Mouse (Mus musculus) monocyte, adult 5-6 weeks (primary cell): ENCODE measurements around the gene Pik3cb. TPM values are rescaled to one million over a fixed set of nuclear protein-coding genes. Genes with fewer than 3 reads are reported as not detected.

ENCODE experiments used
- ATAC-seq: fragments of 153-309, 156-312 bp; replicated peaks from 2 replicates; pipeline ENCODE4 v1.8.0; 2017; ENCODE audit warnings: mild to moderate bottlenecking; ENCODE audit not compliant: low TSS enrichment, insufficient number of reproducible peaks, severe bottlenecking, poor library complexity, low FRiP score
- total RNA-seq: library from RNA; stranded (forward); fragments of 200-1000, 200-491, 200-594 nt; gene quantifications from 3 replicates; pipeline ENCODE4 v1.2.3, GENCODE M21; 2017

Gene Pik3cb
- 6.0 to 12.7 TPM (median 6.8 TPM) in 3 replicates for total RNA-seq

- peak; percentile 94 for ATAC-seq
These were observed at the start of gene Pik3cb for GRCm38 (mm10) chr9:99140063-99140882. TSS of gene Pik3cb (minus strand) at chr9:99140621.

- ATAC-seq, result peak; percentile 82
These were observed 42.7 kb upstream of the Pik3cb start for GRCm38 (mm10) chr9:99183043-99183670.

GRCm38 (mm10) chr9:99182121-99182520 lies 41.7 kb upstream of the Pik3cb start:
- peak; percentile 57 for ATAC-seq

GRCm38 (mm10) chr9:99180272-99180671 lies 39.9 kb upstream of the Pik3cb start:
- ATAC-seq, result no peak

GRCm38 (mm10) chr9:99178736-99179135 lies 38.3 kb upstream of the Pik3cb start:
- no peak for ATAC-seq

GRCm38 (mm10) chr9:99175774-99176173 lies 35.4 kb upstream of the Pik3cb start:
- ATAC-seq, result no peak

GRCm38 (mm10) chr9:99172811-99173210 lies 32.4 kb upstream of the Pik3cb start:
- no peak for ATAC-seq

GRCm38 (mm10) chr9:99171186-99171585 lies 30.8 kb upstream of the Pik3cb start:
- no peak for ATAC-seq

- no peak for ATAC-seq
These were observed 28.6 kb upstream of the Pik3cb start for GRCm38 (mm10) chr9:99169029-99169428.

GRCm38 (mm10) chr9:99166946-99167345 lies 26.5 kb upstream of the Pik3cb start:
- no peak for ATAC-seq

- ATAC-seq, result no peak
These were observed 25.5 kb upstream of the Pik3cb start for GRCm38 (mm10) chr9:99165956-99166355.

- ATAC-seq, result peak; percentile 40
These were observed 24.3 kb upstream of the Pik3cb start for GRCm38 (mm10) chr9:99164664-99165226.

- no peak for ATAC-seq
These were observed 23.7 kb upstream of the Pik3cb start for GRCm38 (mm10) chr9:99164148-99164503.

GRCm38 (mm10) chr9:99163420-99164147 lies 23.2 kb upstream of the Pik3cb start:
- no peak for ATAC-seq

- ATAC-seq, result peak; percentile 45; the same call in 1 of the 2 replicates
These were observed 22.4 kb upstream of the Pik3cb start for GRCm38 (mm10) chr9:99162839-99163238.

GRCm38 (mm10) chr9:99160780-99161179 lies 20.4 kb upstream of the Pik3cb start:
- ATAC-seq, result no peak

GRCm38 (mm10) chr9:99159932-99160331 lies 19.5 kb upstream of the Pik3cb start:
- no peak for ATAC-seq

- ATAC-seq, result no peak
These were observed 18.3 kb upstream of the Pik3cb start for GRCm38 (mm10) chr9:99158708-99159107.

GRCm38 (mm10) chr9:99158203-99158632 lies 17.8 kb upstream of the Pik3cb start:
- ATAC-seq, result no peak
